Mouse (Mus musculus): ENCODE measurements at regions not wholly inside any gene's neighbourhood (a gene's known extent, or its start where the extent isn't known, plus 50 kb on each side); places are given as distances from the start of the nearest gene placed in this dataset.

DNA sequence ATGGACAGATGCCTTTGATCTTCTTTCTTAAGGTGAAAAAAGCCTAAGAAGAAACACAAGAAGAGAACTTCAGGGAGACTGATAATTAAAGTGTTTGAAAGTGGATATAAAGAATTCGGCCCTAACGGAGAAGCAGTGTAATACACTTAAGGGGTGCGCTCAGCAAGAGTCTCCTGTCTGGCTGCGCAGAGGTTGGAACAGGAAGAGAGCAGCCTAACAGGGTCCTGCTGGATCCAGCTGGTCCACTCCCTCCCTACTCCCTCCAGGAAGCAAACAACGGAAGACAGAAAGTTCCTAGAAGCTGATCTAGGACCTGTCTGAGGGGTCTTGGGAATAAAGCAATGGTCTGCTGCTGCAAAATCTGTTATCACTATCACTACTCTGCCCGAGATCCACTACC, 242.4 kb downstream of the 1190002N15Rik start:
- no peak for TF ChIP-seq CTCF (IDR thresholded peaks at IDR 0.05; ENCODE audit: borderline replicate concordance, control insufficient read depth, extremely low read depth, insufficient read depth, low read length, poor library complexity)
- TF ChIP-seq POLR2A (IDR thresholded peaks at IDR 0.05; ENCODE audit: control insufficient read depth, extremely low read depth, insufficient read depth, low read length, poor library complexity) = no peak

Measured in thymus, adult 2 months (tissue).